Mouse (Mus musculus) kidney, postnatal 4 days (tissue): ENCODE measurements around the gene Olfr26.
"Not testable (repeated sequence)": the region's sequence is repeated elsewhere in the genome, so short reads cannot be mapped to it uniquely, and the experiment has no call there.

ENCODE experiments used
- DNase-seq, 2 experiments: peaks; one replicate each; pipeline ENCODE4 v3.0.0; 2021; ENCODE audit warnings: mixed read lengths in 2 of 2

The Olfr26 gene

DNA sequence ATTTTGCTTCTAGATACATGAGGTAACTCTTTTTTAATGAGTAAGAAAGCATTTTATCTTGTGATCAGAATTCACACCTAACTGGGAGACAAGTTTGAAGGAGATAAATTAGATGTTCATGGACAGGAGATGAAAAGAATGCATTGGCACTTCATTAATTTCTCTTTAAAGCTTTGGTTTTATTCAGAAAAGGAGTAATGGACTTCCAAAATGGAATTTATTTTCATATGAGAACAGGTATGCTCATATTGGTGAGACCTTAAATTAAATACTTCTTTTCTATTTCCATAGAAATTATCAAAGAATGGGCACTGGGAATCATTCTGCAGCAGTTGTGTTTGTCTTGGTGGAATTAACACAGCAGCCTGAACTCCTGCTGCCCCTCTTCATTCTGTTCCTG is at the start of gene Olfr26:
TSS of gene Olfr26 (plus strand) at position 301 of the 400 bp plus-strand sequence.
- no peak for DNase-seq

DNA sequence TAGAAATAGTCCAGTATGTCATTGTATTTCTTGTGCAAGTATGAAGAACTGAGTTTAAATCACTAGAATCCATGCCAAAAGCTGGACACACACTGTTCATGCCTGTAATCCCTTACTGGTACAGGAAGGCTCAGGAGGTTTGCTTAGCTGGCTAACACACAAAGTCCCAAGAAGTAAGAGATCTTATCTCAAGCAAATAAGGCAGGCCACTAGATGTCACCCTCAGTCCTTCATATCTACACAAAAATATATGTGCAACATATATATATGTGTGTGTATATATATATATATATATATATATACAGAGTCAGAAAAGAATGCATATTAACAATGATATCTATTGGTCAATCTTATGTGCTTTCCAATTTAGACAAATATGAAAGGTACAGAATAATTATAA is 49.2 kb upstream of the Olfr26 start:
- DNase-seq = no peak

DNA sequence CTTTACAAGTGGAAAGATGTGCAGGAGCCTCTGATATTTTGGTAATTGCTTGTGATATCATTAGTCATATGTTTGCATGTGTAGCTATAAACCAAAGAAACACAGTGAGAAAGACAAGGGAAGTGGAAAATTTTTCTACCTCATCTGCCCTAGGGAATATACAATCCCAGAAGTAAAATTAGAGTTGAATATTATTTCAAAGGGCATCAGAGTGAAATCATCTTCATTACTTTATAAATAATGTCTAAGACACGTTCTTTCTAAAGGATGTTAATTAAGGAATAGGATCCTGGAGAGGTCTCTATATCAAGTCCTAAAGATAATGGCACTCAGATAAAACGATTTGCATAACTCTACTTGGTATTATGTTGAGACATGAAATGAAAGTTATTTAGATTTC is 40.5 kb upstream of the Olfr26 start, which contains the start of gene Olfr922:
TSS of gene Olfr922 (plus strand) at position 301 of the 400 bp plus-strand sequence.
- DNase-seq = no peak

DNA sequence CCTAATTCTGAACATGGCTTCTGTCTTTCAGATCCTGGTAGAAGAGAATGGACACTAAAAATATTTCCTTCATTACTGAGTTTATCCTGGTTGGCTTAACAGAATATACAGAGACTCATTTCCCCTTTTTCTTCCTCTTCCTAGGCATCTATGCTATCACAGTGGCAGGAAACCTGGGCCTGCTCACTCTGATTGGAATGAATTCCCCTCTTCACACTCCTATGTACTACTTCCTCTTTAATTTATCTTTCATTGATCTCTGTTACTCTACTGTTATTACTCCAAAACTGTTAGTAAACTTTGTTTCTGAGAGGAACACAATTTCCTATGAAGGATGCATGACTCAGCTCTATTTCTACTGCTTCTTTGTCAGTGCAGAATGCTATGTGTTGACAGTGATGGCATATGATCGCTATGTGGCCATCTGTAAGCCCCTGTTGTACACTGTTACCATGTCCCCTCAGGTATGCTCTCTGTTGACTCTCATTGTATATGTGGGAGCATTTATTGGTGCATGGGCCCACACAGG is 39.3 kb upstream of the Olfr26 start:
- no peak for DNase-seq

DNA sequence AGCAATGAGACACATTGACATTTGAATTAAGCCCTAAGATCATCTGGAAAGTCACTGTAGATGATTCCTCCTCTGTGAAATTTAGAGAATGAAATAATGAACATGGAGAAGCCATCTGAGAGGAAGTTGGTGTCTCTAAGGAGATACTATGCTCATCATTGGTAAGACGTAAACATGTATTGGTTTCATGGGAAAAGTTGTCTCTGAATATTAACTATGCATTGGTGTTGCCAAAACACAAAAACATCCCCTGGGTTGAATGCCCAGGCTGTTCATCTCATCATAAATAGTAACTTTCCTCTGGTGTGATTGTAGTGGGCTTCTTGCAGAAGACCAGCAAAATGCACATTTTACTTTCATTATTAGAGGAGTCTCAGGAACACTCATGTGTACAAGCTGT is 28.6 kb upstream of the Olfr26 start, which contains the start of gene Olfr923:
TSS of gene Olfr923 (plus strand) at position 301 of the 400 bp plus-strand sequence.
- no peak for DNase-seq

DNA sequence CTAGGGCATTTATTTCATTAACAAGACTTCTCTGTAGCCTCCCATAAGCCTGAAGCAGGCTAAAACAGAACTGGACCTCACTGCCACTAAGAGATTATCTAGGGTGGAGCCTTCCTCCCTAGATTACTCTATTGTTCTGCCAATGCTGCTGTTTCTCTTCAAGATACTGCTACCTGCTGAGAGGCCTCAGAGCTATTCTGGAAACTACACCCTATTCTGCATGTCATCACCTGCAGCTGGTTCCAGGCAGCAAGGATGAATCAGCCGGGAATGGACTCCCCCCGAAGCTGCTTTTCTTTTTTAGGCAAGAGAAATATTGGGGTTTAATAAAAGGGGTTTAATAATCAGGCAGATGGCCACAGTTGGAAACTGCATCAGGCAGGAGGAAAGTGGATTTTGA is 21.8 kb upstream of the Olfr26 start:
- DNase-seq = no peak

DNA sequence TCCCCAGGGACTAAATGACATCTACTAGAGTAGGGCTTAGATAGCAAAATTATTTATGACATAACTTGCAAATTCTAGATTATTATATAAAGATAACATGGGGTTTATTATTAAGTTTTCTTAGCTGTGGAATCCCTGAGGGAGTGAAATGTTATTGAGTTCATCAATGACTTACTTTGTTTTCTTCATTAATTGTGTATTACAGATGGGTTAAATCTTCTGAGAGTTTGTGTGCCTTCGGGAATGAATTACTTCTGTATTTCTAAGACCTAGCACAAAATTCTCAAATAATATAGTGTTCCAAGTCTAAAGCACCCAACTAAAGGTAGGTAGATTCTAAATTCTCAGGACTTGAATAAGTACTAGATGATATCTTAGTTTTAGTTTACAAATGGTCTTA is 10.7 kb upstream of the Olfr26 start, which contains the start of gene Olfr924:
TSS of gene Olfr924 (plus strand) at position 301 of the 400 bp plus-strand sequence.
- no peak for DNase-seq

DNA sequence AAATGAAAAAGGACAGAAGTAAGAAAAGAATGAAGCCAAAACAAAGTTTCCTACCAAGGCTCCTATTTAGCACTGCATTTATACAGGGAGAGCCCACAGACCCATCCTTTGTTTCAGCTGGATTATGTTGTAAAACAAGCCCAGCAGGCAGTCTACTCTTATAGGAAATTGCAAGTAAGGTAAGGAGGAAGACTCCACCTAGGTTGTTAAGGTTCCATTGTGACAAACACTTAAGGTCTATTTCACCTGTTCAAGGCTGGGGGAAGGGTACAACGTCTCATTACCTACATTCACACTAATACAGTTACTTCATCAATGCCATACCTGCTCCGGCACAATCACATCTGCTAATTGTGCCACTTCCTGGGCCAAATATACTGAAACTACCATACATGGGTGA is 20.0 kb downstream of the Olfr26 start:
- not testable (repeated sequence) for DNase-seq

DNA sequence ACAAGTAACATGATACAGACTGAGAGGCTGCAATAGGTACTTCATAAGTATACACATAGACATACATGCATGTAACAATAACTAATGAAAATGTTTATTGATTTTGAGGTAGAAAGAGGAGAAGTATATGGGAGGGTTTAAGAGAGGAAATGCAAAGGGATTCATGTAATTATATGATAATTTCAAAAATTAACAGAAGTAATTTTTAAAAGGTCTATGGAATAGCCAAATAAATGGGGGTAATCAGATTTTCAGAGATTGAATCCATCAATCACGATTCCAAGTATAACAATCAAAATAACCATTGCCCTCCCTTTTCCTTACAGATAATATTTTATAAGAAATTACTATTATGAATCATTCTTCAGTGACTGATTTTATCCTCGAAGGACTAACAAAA is 22.0 kb downstream of the Olfr26 start, which contains the start of gene Olfr926:
TSS of gene Olfr926 (plus strand) at position 301 of the 400 bp plus-strand sequence.
- DNase-seq = no peak
